Mouse (Mus musculus) CH12.LX (cell line): ENCODE results near the gene Slc7a8. TPM values are rescaled to one million over a fixed set of nuclear protein-coding genes. Genes with fewer than 3 reads are reported as not detected.

Experiments used
- DNase-seq: peaks from one replicate; pipeline ENCODE4 v3.0.0-alpha.2; 2013; ENCODE audit errors: extremely low read depth
- H3K27ac ChIP-seq: 2 replicates; pipeline ENCODE4 v1.5.1; 2012; ENCODE audit warnings: low read depth, mild to moderate bottlenecking, control low read depth, moderate library complexity; ENCODE audit not compliant: insufficient read depth
- H3K27me3 ChIP-seq: replicated peaks from 2 replicates; pipeline ENCODE3; 2012; ENCODE audit warnings: inconsistent platforms
- H3K36me3 ChIP-seq, 2 experiments: replicated peaks in 1 of 2; 2 replicates each; pipeline versions ENCODE3 to v1.6.1; 2012; ENCODE audit warnings: inconsistent platforms in 1 of 2, low read length in 1 of 2, mild to moderate bottlenecking in 1 of 2, mixed read lengths in 1 of 2, moderate library complexity in 1 of 2; ENCODE audit not compliant: control insufficient read depth in 1 of 2, insufficient read depth in 1 of 2
- H3K4me1 ChIP-seq, 2 experiments: 2 replicates each; pipeline ENCODE4 v1.6.1; 2012; ENCODE audit warnings: inconsistent platforms in 1 of 2, moderate library complexity in 1 of 2; ENCODE audit not compliant: insufficient read depth in 2 of 2, control insufficient read depth in 1 of 2
- H3K4me2 ChIP-seq: 2 replicates; pipeline ENCODE4 v1.6.1; 2012; ENCODE audit warnings: low read depth, mild to moderate bottlenecking, control low read depth; ENCODE audit not compliant: poor library complexity, insufficient read depth, severe bottlenecking
- H3K4me3 ChIP-seq, 3 experiments: fragments of 150-350 bp in 1 of 3; sonication (generic) in 1 of 3; replicated peaks in 1 of 3; 2 replicates each; pipeline versions ENCODE3 to v1.5.1; 2011 to 2012; ENCODE audit warnings: low read depth in 2 of 3, low read length in 2 of 3, mild to moderate bottlenecking in 2 of 3, moderate library complexity in 2 of 3, control low read depth in 1 of 3, improper control_type of control experiment in 1 of 3, inconsistent platforms in 1 of 3, mixed read lengths in 1 of 3; ENCODE audit not compliant: poor library complexity in 1 of 3
- H3K79me2 ChIP-seq: replicated peaks from 2 replicates; pipeline ENCODE4 v1.6.1; 2012; ENCODE audit warnings: mild to moderate bottlenecking, moderate library complexity; ENCODE audit not compliant: control insufficient read depth, poor library complexity, insufficient read depth, severe bottlenecking; ENCODE audit errors: extremely low read depth
- H3K9ac ChIP-seq: 2 replicates; pipeline ENCODE4 v1.6.1; 2012; ENCODE audit warnings: low read depth, mild to moderate bottlenecking, control low read depth, moderate library complexity; ENCODE audit not compliant: insufficient read depth
- H3K9me3 ChIP-seq: replicated peaks from 2 replicates; pipeline ENCODE3; 2012; ENCODE audit warnings: low read length, inconsistent platforms, mixed read lengths
- CHD1 ChIP-seq: IDR thresholded peaks from 2 replicates; pipeline ENCODE4 v1.6.1; 2012; ENCODE audit warnings: low read depth, low read length, improper control_type of control experiment, inconsistent platforms
- CTCF ChIP-seq, 2 experiments: IDR thresholded peaks in 1 of 2; conservative IDR thresholded peaks in 1 of 2; 2 replicates each; pipeline ENCODE4 v1.5.1; 2011 to 2012; ENCODE audit warnings: low read depth in 2 of 2, low read length in 2 of 2, improper control_type of control experiment in 1 of 2, inconsistent platforms in 1 of 2, mild to moderate bottlenecking in 1 of 2, moderate library complexity in 1 of 2
- E2F4 ChIP-seq: IDR thresholded peaks from 2 replicates; pipeline ENCODE4 v1.6.1; 2011; ENCODE audit warnings: low read depth, low read length, improper control_type of control experiment; ENCODE audit not compliant: insufficient replicate concordance
- ELF1 ChIP-seq: IDR thresholded peaks from 2 replicates; pipeline ENCODE4 v1.6.1; 2014; ENCODE audit warnings: low read depth, mild to moderate bottlenecking, inconsistent platforms, low read length, improper control_type of control experiment
- ETS1 ChIP-seq: conservative IDR thresholded peaks from 2 replicates; pipeline ENCODE4 v1.6.1; 2012; ENCODE audit warnings: low read depth, mild to moderate bottlenecking, inconsistent platforms, low read length, improper control_type of control experiment, moderate library complexity
- HCFC1 ChIP-seq: IDR thresholded peaks from 2 replicates; pipeline ENCODE4 v1.6.1; 2012; ENCODE audit warnings: low read depth, mild to moderate bottlenecking, inconsistent platforms, low read length, improper control_type of control experiment
- IRF4 ChIP-seq: IDR thresholded peaks from 2 replicates; pipeline ENCODE4 v1.6.1; 2014; ENCODE audit warnings: low read depth, mild to moderate bottlenecking, inconsistent platforms, low read length, improper control_type of control experiment
- JUN ChIP-seq: IDR thresholded peaks from 2 replicates; pipeline ENCODE4 v1.6.1; 2011; ENCODE audit warnings: low read depth, mild to moderate bottlenecking, low read length, improper control_type of control experiment, moderate library complexity; ENCODE audit not compliant: insufficient read depth
- KAT2A ChIP-seq: IDR thresholded peaks from 2 replicates; pipeline ENCODE4 v1.6.1; 2012; ENCODE audit warnings: low read length, improper control_type of control experiment, inconsistent platforms; ENCODE audit not compliant: insufficient replicate concordance
- MAX ChIP-seq: IDR thresholded peaks from 2 replicates; pipeline ENCODE4 v1.6.1; 2011; ENCODE audit warnings: low read length, improper control_type of control experiment
- MAZ ChIP-seq: IDR thresholded peaks from 2 replicates; pipeline ENCODE4 v1.6.1; 2012; ENCODE audit warnings: low read depth, mild to moderate bottlenecking, inconsistent platforms, low read length, improper control_type of control experiment, moderate library complexity
- MEF2A ChIP-seq: IDR thresholded peaks from 2 replicates; pipeline ENCODE4 v1.6.1; 2014; ENCODE audit warnings: low read depth, mild to moderate bottlenecking, inconsistent platforms, low read length, improper control_type of control experiment, borderline replicate concordance
- MXI1 ChIP-seq: IDR thresholded peaks from 2 replicates; pipeline ENCODE4 v1.6.1; 2011; ENCODE audit warnings: mild to moderate bottlenecking, low read depth, low read length, improper control_type of control experiment
- NELFE ChIP-seq: IDR thresholded peaks from 2 replicates; pipeline ENCODE4 v1.6.1; 2011; ENCODE audit warnings: low read depth, low read length, improper control_type of control experiment
- NRF1 ChIP-seq: IDR thresholded peaks from 2 replicates; pipeline ENCODE4 v1.6.1; 2014; ENCODE audit warnings: low read depth, mild to moderate bottlenecking, inconsistent platforms, low read length, improper control_type of control experiment, moderate library complexity
- PAX5 ChIP-seq: IDR thresholded peaks from 2 replicates; pipeline ENCODE4 v1.6.1; 2012; ENCODE audit warnings: low read length, inconsistent platforms, mixed read lengths
- POLR2A ChIP-seq: IDR thresholded peaks from 2 replicates; pipeline ENCODE4 v1.6.1; 2011; ENCODE audit warnings: low read depth, mild to moderate bottlenecking, improper control_type of control experiment, low read length
- POLR2AphosphoS2 ChIP-seq: IDR thresholded peaks from 2 replicates; pipeline ENCODE4 v1.6.1; 2011; ENCODE audit warnings: low read depth, low read length, improper control_type of control experiment
- SIN3A ChIP-seq: IDR thresholded peaks from 2 replicates; pipeline ENCODE4 v1.6.1; 2012; ENCODE audit warnings: low read length, improper control_type of control experiment, inconsistent platforms
- TBP ChIP-seq: conservative IDR thresholded peaks from 2 replicates; pipeline ENCODE4 v1.6.1; 2011; ENCODE audit warnings: low read depth, low read length, improper control_type of control experiment
- TCF12 ChIP-seq: IDR thresholded peaks from 2 replicates; pipeline ENCODE4 v1.6.1; 2014; ENCODE audit warnings: low read depth, mild to moderate bottlenecking, inconsistent platforms, low read length, improper control_type of control experiment
- UBTF ChIP-seq: IDR thresholded peaks from 2 replicates; pipeline ENCODE4 v1.6.1; 2012; ENCODE audit warnings: low read depth, mild to moderate bottlenecking, inconsistent platforms, low read length, improper control_type of control experiment, moderate library complexity
- USF1 ChIP-seq: IDR thresholded peaks from 2 replicates; pipeline ENCODE4 v1.6.1; 2014; ENCODE audit warnings: low read depth, mild to moderate bottlenecking, inconsistent platforms, low read length, improper control_type of control experiment
- USF2 ChIP-seq: conservative IDR thresholded peaks from 2 replicates; pipeline ENCODE4 v1.6.1; 2011; ENCODE audit warnings: low read depth, low read length, improper control_type of control experiment
- ZC3H11A ChIP-seq: IDR thresholded peaks from 2 replicates; pipeline ENCODE4 v1.6.1; 2012; ENCODE audit warnings: low read depth, mild to moderate bottlenecking, inconsistent platforms, low read length, improper control_type of control experiment
- ZKSCAN1 ChIP-seq: IDR thresholded peaks from 2 replicates; pipeline ENCODE4 v1.6.1; 2012; ENCODE audit warnings: low read depth, inconsistent platforms, low read length, improper control_type of control experiment, borderline replicate concordance
- ZMIZ1 ChIP-seq: IDR thresholded peaks from 2 replicates; pipeline ENCODE4 v1.6.1; 2012; ENCODE audit warnings: low read depth, mild to moderate bottlenecking, inconsistent platforms, low read length, improper control_type of control experiment
- dilution Hi-C: fragments of 300-500 bp; cut with MboI; formaldehyde crosslinking; loops from 2 replicates; pipeline ENCODE4 v1.14.3; 2020; ENCODE audit warnings: low sequenced_read_pairs; ENCODE audit not compliant: extremely low pct_unique_long_range_greater_than_20kb, extremely low pct_ligation_motif_present
- in situ Hi-C: fragments of 300-500 bp; cut with MboI; formaldehyde crosslinking; loops from 3 replicates; pipeline ENCODE4 v1.14.3; 2019; ENCODE audit warnings: low sequenced_read_pairs, low pct_ligation_motif_present, low pct_unique_long_range_greater_than_20kb, mixed read lengths
- polyA plus RNA-seq: library from polyadenylated mRNA; unstranded; fragments of >175 nt; gene quantifications from 2 replicates; pipeline ENCODE4 v1.2.1, GENCODE M21; 2012; ENCODE audit warnings: low read depth; ENCODE audit not compliant: insufficient read length
- total RNA-seq, 2 experiments: library from RNA; depleted of rRNA; stranded (reverse); fragments of 300-350 nt in 1 of 2; fragments of >200 nt in 1 of 2; gene quantifications; 2 replicates each; pipeline ENCODE4 v1.2.3; 2012 to 2014

Slc7a8 gene
- total and polyA plus RNA-seq, 3 experiments = 0.13 to 0.17 TPM; not detected in 1

GRCm38 (mm10) chr14:54686522-54687143, 95.1 kb downstream of the Slc7a8 start, which contains the start of gene Acin1:
Gene Acin1 (minus strand): TSS chr14:54686931.
- peak within 1 kb of the TSS; percentile 81 to 98 (median 82) for H3K4me3 ChIP-seq

GRCm38 (mm10) chr14:54686063-54686521, 95.7 kb downstream of the Slc7a8 start, which contains the start of gene 1700123O20Rik:
Gene 1700123O20Rik (plus strand): TSS chr14:54686216.
- Histone ChIP-seq H3K36me3 (peaks cover 25 to 56% of the 10 kb centered on the region in 2 experiments), H3K4me1 (peaks cover 2 to 44% of the 10 kb centered on the region in 2 experiments; a peak in 3 of 4 replicates)
- TF ChIP-seq POLR2A = peak; percentile 80
- TF ChIP-seq CTCF (conservative IDR thresholded peaks at IDR 0.05 in 1 of 2, IDR thresholded peaks at IDR 0.05 in 1 of 2; ENCODE audit: low read depth in 2 of 2, low read length in 2 of 2) = peak in 1 of 2 experiments; percentile 35; a peak in 2 of 4 replicates
- no peak for TF ChIP-seq POLR2AphosphoS2
- no peak for TF ChIP-seq PAX5
- TF ChIP-seq NRF1 = peak; percentile 86
- peak; percentile 67; the same call in 1 of the 2 replicates for TF ChIP-seq MAX
- peak; percentile 87 for TF ChIP-seq SIN3A
- TF ChIP-seq HCFC1 = no peak
- TF ChIP-seq MXI1 = peak; percentile 54; the same call in 1 of the 2 replicates
- TF ChIP-seq NELFE = no peak; the same call in 1 of the 2 replicates
- peak; percentile 60 for TF ChIP-seq MEF2A
- TF ChIP-seq UBTF = 0 out of 2 replicates have a peak, but pooled peaks have one; percentile 74
- no peak for TF ChIP-seq USF1
- TF ChIP-seq E2F4 = no peak
- peak; percentile 62; the same call in 1 of the 2 replicates for TF ChIP-seq IRF4
- no peak for TF ChIP-seq JUN
- TF ChIP-seq CHD1 = no peak
- no peak for TF ChIP-seq KAT2A
- TF ChIP-seq TBP = no peak
- no peak for TF ChIP-seq MAZ
- no peak for TF ChIP-seq ZKSCAN1
- TF ChIP-seq USF2 = no peak
- TF ChIP-seq ETS1 = 0 out of 2 replicates have a peak, but pooled peaks have one; percentile 21
- TF ChIP-seq ZC3H11A = no peak

More at GRCm38 (mm10) chr14:54686522-54687143, 95.1 kb downstream of the Slc7a8 start, which contains the start of gene Acin1:
- H3K9ac ChIP-seq = peak within 1 kb of the TSS; percentile 99
- in situ Hi-C loops = no loop called here
- H3K36me3 ChIP-seq = peaks cover 28 to 55% of the 10 kb centered on the region in 2 experiments
- dilution Hi-C loops = no loop called here
- peak; percentile 99 for DNase-seq
- H3K4me1 ChIP-seq = peaks cover 2 to 44% of the 10 kb centered on the region in 2 experiments; a peak in 3 of 4 replicates
- H3K9me3 ChIP-seq = no peaks in the 10 kb centered on the region
- peak within 1 kb of the TSS; percentile 98 for H3K4me2 ChIP-seq
- TF ChIP-seq TCF12 (peak; percentile 88), IRF4 (peak; percentile 43; the same call in 1 of the 2 replicates), ZMIZ1 (peak; percentile 59), POLR2A (peak; percentile 83), HCFC1 (peak; percentile 74), E2F4 (no peak; the same call in 1 of the 2 replicates), KAT2A (peak; percentile 76), ZKSCAN1 (no peak), MXI1 (peak; percentile 57), NELFE (peak; percentile 80), ELF1 (peak; percentile 91), ETS1 (0 out of 2 replicates have a peak, but pooled peaks have one; percentile 6), UBTF (no peak), TBP (0 out of 2 replicates have a peak, but pooled peaks have one; percentile 25), USF2 (no peak), POLR2AphosphoS2 (peak; percentile 65), MAZ (peak; percentile 94)
- TF ChIP-seq, all 38 proteins: peak for 13
- H3K27ac ChIP-seq = peak within 1 kb of the TSS; percentile 78
- no peaks in the 10 kb centered on the region for H3K27me3 ChIP-seq
- peaks cover 61% of the 10 kb centered on the region for H3K79me2 ChIP-seq

More at GRCm38 (mm10) chr14:54686063-54686521, 95.7 kb downstream of the Slc7a8 start, which contains the start of gene 1700123O20Rik:
- dilution Hi-C loops (no loop called here), in situ Hi-C loops (no loop called here)
- Histone ChIP-seq H3K4me3 (peak within 1 kb of the TSS; percentile 81 to 98 (median 82)), H3K27ac (peak within 1 kb of the TSS; percentile 78), H3K79me2 (peaks cover 61% of the 10 kb centered on the region), H3K9me3 (no peaks in the 10 kb centered on the region), H3K4me2 (peak within 1 kb of the TSS; percentile 98), H3K9ac (peak within 1 kb of the TSS; percentile 99), H3K27me3 (no peaks in the 10 kb centered on the region)
- peak; percentile 92 for DNase-seq
